24 mouse cellular contexts compared by ENCODE assay signal in genomic region chr3:53236471-53236870, GRCm38 (mm10).
"Had no signal": no experiment of that assay in that cellular context is flagged by ENCODE, and none has a peak within 500 bp of the region (broad histone marks: within the 10 kb centered on the region; RNA-seq: fewer than 3 reads in every experiment).

No protein-coding gene starts in this region.

- H3K27ac ChIP-seq: gastrocnemius, adult 2 months; heart, embryonic 10.5 days; hindbrain, embryonic 14.5 days; intestine, embryonic 15.5 days; layer of hippocampus, adult 2 months; left cerebral cortex, adult 2 months; limb, embryonic 10.5 days; limb, embryonic 12.5 days had no signal

- H3K36me3 ChIP-seq: intestine, embryonic 15.5 days had no signal

- H3K4me3 ChIP-seq: gastrocnemius, adult 2 months; heart, embryonic 10.5 days; heart, embryonic 12.5 days; intestine, embryonic 15.5 days; layer of hippocampus, adult 2 months; left cerebral cortex, adult 2 months; limb, embryonic 10.5 days; limb, embryonic 12.5 days had no signal

- H3K27me3 ChIP-seq: heart, embryonic 12.5 days; intestine, embryonic 15.5 days; limb, embryonic 12.5 days had no signal

- DNase-seq: gastrocnemius, adult 2 months; gastrocnemius, postnatal 10 days; gastrocnemius, postnatal 25 days; heart, adult 18-20 months; heart, postnatal 10 days; heart, postnatal 4 days; kidney, adult 18-20 months; kidney, adult 8-10 months; kidney, postnatal 10 days; kidney, postnatal 25 days; kidney, postnatal 4 days; liver had no signal

- H3K9ac ChIP-seq: heart, embryonic 12.5 days; hindbrain, embryonic 14.5 days; intestine, embryonic 15.5 days; limb, embryonic 12.5 days had no signal

- ATAC-seq: hindbrain, embryonic 16.5 days; inflammation-experienced regulatory T-cells, adult 6 months; intestine, embryonic 15.5 days; intestine, postnatal 0 days had no signal

- H3K4me2 ChIP-seq: heart, embryonic 12.5 days; hindbrain, embryonic 14.5 days; intestine, embryonic 15.5 days; limb, embryonic 12.5 days; liver, embryonic 11.5 days had no signal

- H3K4me1 ChIP-seq: heart, embryonic 10.5 days; intestine, embryonic 15.5 days; limb, embryonic 12.5 days had no signal

- H3K9me3 ChIP-seq: heart, embryonic 10.5 days; intestine, embryonic 15.5 days; limb, embryonic 10.5 days; limb, embryonic 12.5 days had no signal
